Mouse (Mus musculus): ENCODE measurements at regions not wholly inside any gene's neighbourhood (a gene's known extent, or its start where the extent isn't known, plus 50 kb on each side); places are given as distances from the start of the nearest gene placed in this dataset.

GRCm38 (mm10) chr12:9996455-9997189 is 373.2 kb upstream of the Nt5c1b start:
- TF ChIP-seq POLR2A (IDR thresholded peaks at IDR 0.05; ENCODE audit: borderline replicate concordance, extremely low read depth, insufficient read depth, insufficient read length, poor library complexity, severe bottlenecking) (no peak), CTCF (IDR thresholded peaks at IDR 0.05; ENCODE audit: borderline replicate concordance, extremely low read depth, insufficient read depth, insufficient read length) (no peak)

GRCm38 (mm10) chr12:9997190-9997561 is 372.6 kb upstream of the Nt5c1b start:
- TF ChIP-seq POLR2A (IDR thresholded peaks at IDR 0.05; ENCODE audit: borderline replicate concordance, extremely low read depth, insufficient read depth, insufficient read length, poor library complexity, severe bottlenecking) (no peak), CTCF (IDR thresholded peaks at IDR 0.05; ENCODE audit: borderline replicate concordance, extremely low read depth, insufficient read depth, insufficient read length) (no peak)
- DNase-seq (ENCODE audit: low read depth): no peak

More at GRCm38 (mm10) chr12:9996455-9997189, 373.2 kb upstream of the Nt5c1b start:
- no peak for DNase-seq (ENCODE audit: low read depth)

- TF ChIP-seq CTCF (IDR thresholded peaks at IDR 0.05; ENCODE audit: borderline replicate concordance, extremely low read depth, insufficient read depth, insufficient read length) (no peak), POLR2A (IDR thresholded peaks at IDR 0.05; ENCODE audit: borderline replicate concordance, extremely low read depth, insufficient read depth, insufficient read length, poor library complexity, severe bottlenecking) (no peak)
- no peak for DNase-seq (ENCODE audit: low read depth)
These were observed 372.2 kb upstream of the Nt5c1b start for GRCm38 (mm10) chr12:9997571-9997970.

- no peak for DNase-seq (ENCODE audit: low read depth)
- TF ChIP-seq CTCF (IDR thresholded peaks at IDR 0.05; ENCODE audit: borderline replicate concordance, extremely low read depth, insufficient read depth, insufficient read length) (no peak), POLR2A (IDR thresholded peaks at IDR 0.05; ENCODE audit: borderline replicate concordance, extremely low read depth, insufficient read depth, insufficient read length, poor library complexity, severe bottlenecking) (no peak)
These were observed 369.8 kb upstream of the Nt5c1b start for GRCm38 (mm10) chr12:9999933-10000332.

DNA sequence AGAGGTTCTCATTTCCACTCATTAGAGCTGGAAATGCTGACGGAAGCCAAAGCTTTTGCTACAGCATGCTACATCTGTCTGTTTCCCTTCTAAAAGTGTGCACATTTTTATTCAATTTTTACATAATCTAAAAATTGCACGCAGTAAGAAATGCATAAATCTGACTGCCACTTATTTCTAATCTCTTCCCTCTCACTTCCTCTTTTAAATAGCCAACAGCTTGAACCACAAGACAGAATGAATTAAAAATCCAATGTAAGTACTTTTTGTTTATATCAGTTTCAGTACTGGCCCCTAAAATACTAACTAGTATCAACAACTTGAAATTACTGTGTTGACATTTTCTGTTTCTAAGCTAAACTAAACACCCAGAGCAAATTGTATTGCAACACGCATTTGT is 361.3 kb upstream of the Nt5c1b start:
- TF ChIP-seq CTCF (IDR thresholded peaks at IDR 0.05; ENCODE audit: borderline replicate concordance, extremely low read depth, insufficient read depth, insufficient read length) (no peak), POLR2A (IDR thresholded peaks at IDR 0.05; ENCODE audit: borderline replicate concordance, extremely low read depth, insufficient read depth, insufficient read length, poor library complexity, severe bottlenecking) (no peak)
- DNase-seq (ENCODE audit: low read depth): no peak

- TF ChIP-seq CTCF (IDR thresholded peaks at IDR 0.05; ENCODE audit: borderline replicate concordance, extremely low read depth, insufficient read depth, insufficient read length): no peak
- TF ChIP-seq POLR2A (IDR thresholded peaks at IDR 0.05; ENCODE audit: borderline replicate concordance, extremely low read depth, insufficient read depth, insufficient read length, poor library complexity, severe bottlenecking): no peak
These were observed 352.8 kb upstream of the Nt5c1b start for GRCm38 (mm10) chr12:10016710-10017581.

DNA sequence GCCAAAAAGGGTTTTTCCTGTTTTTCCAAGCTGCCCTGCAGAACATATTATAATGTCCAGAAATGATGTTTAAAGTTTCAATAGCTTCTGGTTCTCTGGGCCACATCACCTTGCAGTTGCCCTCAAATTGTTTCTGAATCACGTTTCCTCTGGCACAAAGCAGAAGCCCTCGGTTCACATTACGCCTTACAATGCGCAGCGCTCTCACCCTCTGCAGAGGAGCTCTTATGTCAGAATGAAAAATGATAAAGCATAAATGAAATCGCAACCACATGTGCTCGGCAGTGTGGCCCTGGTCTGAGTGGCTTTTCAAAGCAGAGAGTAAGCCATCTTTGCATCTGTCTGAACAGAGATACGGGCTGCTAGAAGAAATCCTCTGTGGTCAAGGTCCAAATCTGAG is 334.3 kb upstream of the Nt5c1b start:
- no peak for TF ChIP-seq CTCF (IDR thresholded peaks at IDR 0.05; ENCODE audit: borderline replicate concordance, extremely low read depth, insufficient read depth, insufficient read length)
- DNase-seq (ENCODE audit: low read depth): no peak

More at GRCm38 (mm10) chr12:10016710-10017581, 352.8 kb upstream of the Nt5c1b start:
- peak; percentile 10 for DNase-seq (ENCODE audit: low read depth)

GRCm38 (mm10) chr12:10062006-10062514 is 307.7 kb upstream of the Nt5c1b start:
- no peak for DNase-seq (ENCODE audit: low read depth)
- TF ChIP-seq POLR2A (IDR thresholded peaks at IDR 0.05; ENCODE audit: borderline replicate concordance, extremely low read depth, insufficient read depth, insufficient read length, poor library complexity, severe bottlenecking): no peak
- TF ChIP-seq CTCF (IDR thresholded peaks at IDR 0.05; ENCODE audit: borderline replicate concordance, extremely low read depth, insufficient read depth, insufficient read length): no peak

DNA sequence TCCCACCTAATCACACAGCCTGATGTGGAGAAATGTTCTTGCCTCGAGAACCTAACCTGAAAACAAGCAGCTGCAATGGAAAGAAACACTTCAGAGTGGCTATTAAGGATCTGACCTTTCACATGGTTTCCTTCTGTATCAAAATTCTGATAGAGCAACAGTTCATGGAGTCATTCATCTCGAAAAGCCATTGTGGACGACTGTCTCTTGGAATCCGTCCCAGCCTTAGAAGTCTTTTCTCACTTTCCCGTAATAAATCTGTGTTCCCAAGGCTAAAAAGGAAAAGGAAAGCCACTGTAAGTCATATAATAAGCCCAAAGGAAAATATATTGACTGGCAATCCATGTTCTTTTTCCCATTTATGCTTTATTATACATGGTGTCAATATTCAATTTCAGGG is 291.4 kb upstream of the Nt5c1b start:
- DNase-seq (ENCODE audit: low read depth): no peak
- TF ChIP-seq POLR2A (IDR thresholded peaks at IDR 0.05; ENCODE audit: borderline replicate concordance, extremely low read depth, insufficient read depth, insufficient read length, poor library complexity, severe bottlenecking): no peak
- TF ChIP-seq CTCF (IDR thresholded peaks at IDR 0.05; ENCODE audit: borderline replicate concordance, extremely low read depth, insufficient read depth, insufficient read length): no peak

GRCm38 (mm10) chr12:10079482-10079881 is 290.3 kb upstream of the Nt5c1b start:
- no peak for TF ChIP-seq POLR2A (IDR thresholded peaks at IDR 0.05; ENCODE audit: borderline replicate concordance, extremely low read depth, insufficient read depth, insufficient read length, poor library complexity, severe bottlenecking)
- no peak for TF ChIP-seq CTCF (IDR thresholded peaks at IDR 0.05; ENCODE audit: borderline replicate concordance, extremely low read depth, insufficient read depth, insufficient read length)
- DNase-seq (ENCODE audit: low read depth): peak; percentile 15

GRCm38 (mm10) chr12:10112874-10113453 is 256.8 kb upstream of the Nt5c1b start:
- no peak for TF ChIP-seq CTCF (IDR thresholded peaks at IDR 0.05; ENCODE audit: borderline replicate concordance, extremely low read depth, insufficient read depth, insufficient read length)
- no peak for TF ChIP-seq POLR2A (IDR thresholded peaks at IDR 0.05; ENCODE audit: borderline replicate concordance, extremely low read depth, insufficient read depth, insufficient read length, poor library complexity, severe bottlenecking)
- no peak for DNase-seq (ENCODE audit: low read depth)
